Mouse (Mus musculus): Measurements from ENCODE around the gene Ggcx.
"Not testable (repeated sequence)": the region's sequence is repeated elsewhere in the genome, so short reads cannot be mapped to it uniquely, and the experiment has no call there.

GRCm38 (mm10) chr6:72462550-72463257, 48.6 kb downstream of the Ggcx start:
- TF ChIP-seq CTCF (IDR thresholded peaks at IDR 0.05; ENCODE audit: low read depth); EP300 (optimal IDR thresholded peaks at IDR 0.05): not testable (repeated sequence)

All from stomach, postnatal 0 days (tissue).